Mouse (Mus musculus): ENCODE data around the gene Noxred1. TPM values are rescaled to one million over a fixed set of nuclear protein-coding genes. Genes with fewer than 3 reads are reported as not detected.

Gene Noxred1
- total RNA-seq, 2 experiments from 2014 or later = 1.1 to 3.8 TPM

DNA sequence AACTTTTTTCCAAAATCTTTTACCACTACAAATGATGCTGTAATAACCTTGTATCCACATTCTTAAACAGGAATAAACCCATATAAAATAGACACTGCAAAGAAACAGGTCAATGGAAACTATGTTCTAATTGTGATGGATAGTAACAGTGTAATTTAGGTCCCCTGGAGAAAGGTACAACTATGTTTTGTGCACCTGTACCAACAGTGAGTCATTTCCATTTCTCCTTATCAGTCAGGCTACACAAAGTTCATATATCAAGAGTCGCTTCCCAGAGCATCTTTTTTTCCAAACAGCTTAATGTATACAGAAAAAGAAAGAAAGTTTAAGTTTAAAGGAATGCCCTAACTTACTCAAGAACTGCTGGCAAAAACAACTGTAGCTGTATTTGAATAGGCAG lies 43.5 kb downstream of the Noxred1 start:
- H3K4me3 ChIP-seq = no peak overlapping the region
- H3K27ac ChIP-seq = no peak overlapping the region
- no peak for TF ChIP-seq CTCF (IDR thresholded peaks at IDR 0.05)
- DNase-seq (ENCODE audit: extremely low spot score in 1 of 2, low spot score in 2 of 2) = no peak
- intact Hi-C loops (cut with DNase I) = loop anchor here (5.0 kb wide), 1 partner anchor 48 kb away; the partner anchor contains the start of genes Gstz1 and Pomt2

GRCm38 (mm10) chr12:87193008-87193407 lies 45.5 kb downstream of the Noxred1 start:
- no peak for DNase-seq (ENCODE audit: extremely low spot score in 1 of 2, low spot score in 2 of 2)
- no peak for TF ChIP-seq CTCF (IDR thresholded peaks at IDR 0.05)
- intact Hi-C loops (cut with DNase I) = no loop called here
- H3K27ac ChIP-seq = no peak overlapping the region
- no peak overlapping the region for H3K4me3 ChIP-seq

- intact Hi-C loops (cut with DNase I) = no loop called here
- Histone ChIP-seq H3K27ac (no peak overlapping the region), H3K4me3 (no peak overlapping the region)
- DNase-seq (ENCODE audit: extremely low spot score in 1 of 2, low spot score in 2 of 2) = no peak
- TF ChIP-seq CTCF (IDR thresholded peaks at IDR 0.05) = no peak
These were observed 60.9 kb downstream of the Noxred1 start for GRCm38 (mm10) chr12:87177631-87178030.

DNA sequence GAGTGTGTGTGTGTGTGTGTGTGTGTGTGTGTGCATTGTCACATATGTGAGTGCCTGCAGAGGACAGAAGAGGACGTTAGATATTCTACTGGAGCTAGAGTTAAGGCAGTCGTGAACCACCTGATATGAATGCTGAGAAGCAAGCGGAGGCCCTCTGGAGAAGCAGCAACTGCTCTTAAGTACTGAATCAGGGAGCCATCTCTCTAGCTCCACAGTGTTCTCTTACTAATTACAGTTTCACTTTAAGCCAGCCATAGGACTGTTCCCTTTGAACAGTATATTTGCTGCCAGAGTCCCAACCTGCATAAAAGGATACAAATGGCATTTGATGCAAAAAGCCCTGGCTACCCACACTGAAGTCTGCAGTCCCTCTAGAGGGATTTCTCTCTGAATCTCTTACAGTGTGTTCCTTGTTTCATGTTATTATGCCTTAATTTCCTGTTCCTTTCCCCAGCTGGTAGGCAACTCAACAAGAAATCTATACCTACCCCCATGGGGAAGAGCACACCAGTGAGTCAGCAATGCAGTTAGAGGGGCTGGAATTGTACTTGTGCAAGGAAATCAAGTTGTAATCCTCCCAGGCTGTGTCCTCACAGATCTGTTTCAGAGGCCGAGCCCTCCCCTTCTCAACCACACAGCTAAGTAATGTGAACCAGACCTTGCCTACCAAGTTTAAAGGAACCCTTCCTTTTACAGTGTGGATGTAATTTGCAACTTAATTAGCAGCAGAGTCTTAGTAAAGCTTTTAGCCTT lies 63.2 kb downstream of the Noxred1 start:
- Histone ChIP-seq H3K4me3 (no peak overlapping the region), H3K27ac (peak overlapping the region; percentile 18; the same call in 1 of the 2 replicates)
- intact Hi-C loops (cut with DNase I) = no loop called here
- no peak for TF ChIP-seq CTCF (IDR thresholded peaks at IDR 0.05)
- DNase-seq (ENCODE audit: extremely low spot score in 1 of 2, low spot score in 2 of 2) = no peak

Small RNA genes lying within 50 kb of the gene (microRNA-seq; reads per million reads assigned to microRNA genes)
- 0 reads per million in 2 experiments for gene Gm47293

Other genes with a start within 250 kb of the Noxred1 start
- gene Zdhhc22, start 248.3 kb downstream of the Noxred1 start, total RNA-seq (2021) = 10 to 100 TPM; 59.1 to 61.3 TPM
- gene Tmem63c, start 217.4 kb downstream of the Noxred1 start, total RNA-seq (2021) = 10 to 100 TPM; 41.7 to 43.8 TPM
- gene Ngb, start 136.2 kb downstream of the Noxred1 start, total RNA-seq (2021) = 1 to 10 TPM; 9.1 to 9.4 TPM
- gene Gstz1, start 91.6 kb downstream of the Noxred1 start, total RNA-seq (2021) = 10 to 100 TPM; 48.9 to 50.3 TPM
- 10 to 100 TPM; 16.4 to 19.6 TPM for gene Pomt2, start 90.8 kb downstream of the Noxred1 start, total RNA-seq (2021)
- 1 to 10 TPM; 4.7 TPM for gene Samd15, start 39.0 kb downstream of the Noxred1 start, total RNA-seq (2021)
- gene Tmed8, start 38.3 kb downstream of the Noxred1 start, total RNA-seq (2021) = 10 to 100 TPM; 27.5 to 29.5 TPM
- gene Vipas39, start 27.5 kb upstream of the Noxred1 start, total RNA-seq (2021) = 10 to 100 TPM; 52.8 to 55.8 TPM
- 100 to 1,000 TPM; 172 to 177 TPM for gene Ahsa1, start 27.7 kb upstream of the Noxred1 start, total RNA-seq (2021)
- gene Ism2, start 61.0 kb upstream of the Noxred1 start, total RNA-seq (2021) = under 1 TPM; 0.19 to 0.27 TPM
- gene Sptlc2, start 149.6 kb upstream of the Noxred1 start, total RNA-seq (2021) = 10 to 100 TPM; 32.4 to 33.0 TPM
- gene Slirp, start 205.2 kb upstream of the Noxred1 start, total RNA-seq (2021) = 10 to 100 TPM; 85.9 to 91.9 TPM
- 10 to 100 TPM; 19.0 to 19.6 TPM for gene Alkbh1, start 205.3 kb upstream of the Noxred1 start, total RNA-seq (2021)
- 10 to 100 TPM; 63.2 to 73.1 TPM for gene Snw1, start 233.5 kb upstream of the Noxred1 start, total RNA-seq (2021)

All from left cerebral cortex, adult 2 months (tissue).